Mouse (Mus musculus) cerebellum, adult 9-10 months (tissue): ENCODE data around the gene Whrn.

ENCODE experiments used
- DNase-seq: peaks from one replicate; pipeline ENCODE4 v3.0.0; 2022

Gene Whrn

GRCm38 (mm10) chr4:63443101-63443500, 52.7 kb downstream of the Whrn start:
- DNase-seq, result no peak

DNA sequence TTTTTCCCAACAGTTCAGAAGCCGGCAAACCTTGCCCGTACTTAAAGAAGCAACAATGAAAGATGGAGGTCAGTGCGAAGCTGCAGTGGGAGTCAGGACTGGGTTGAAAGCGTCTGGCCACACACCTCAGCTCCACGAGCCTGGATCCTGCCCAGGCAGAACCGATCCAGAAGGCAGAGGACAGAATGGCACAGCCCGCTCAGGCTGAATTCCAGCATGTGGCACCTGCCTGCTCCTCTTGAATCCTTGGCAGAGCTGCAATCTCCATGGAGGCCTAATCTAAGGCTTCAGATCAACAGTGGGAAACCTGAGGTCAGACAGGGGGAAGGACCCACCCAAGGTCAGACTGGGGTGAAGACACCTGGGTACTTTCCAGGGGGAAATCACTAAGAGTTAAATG, 54.2 kb downstream of the Whrn start:
- peak; percentile 67 for DNase-seq

GRCm38 (mm10) chr4:63440262-63440661, 55.5 kb downstream of the Whrn start:
- DNase-seq, result no peak

- no peak for DNase-seq
Observed at GRCm38 (mm10) chr4:63437968-63438367, 57.8 kb downstream of the Whrn start.

GRCm38 (mm10) chr4:63437119-63437815, 58.5 kb downstream of the Whrn start:
- no peak for DNase-seq

GRCm38 (mm10) chr4:63435402-63435801, 60.4 kb downstream of the Whrn start:
- no peak for DNase-seq

DNA sequence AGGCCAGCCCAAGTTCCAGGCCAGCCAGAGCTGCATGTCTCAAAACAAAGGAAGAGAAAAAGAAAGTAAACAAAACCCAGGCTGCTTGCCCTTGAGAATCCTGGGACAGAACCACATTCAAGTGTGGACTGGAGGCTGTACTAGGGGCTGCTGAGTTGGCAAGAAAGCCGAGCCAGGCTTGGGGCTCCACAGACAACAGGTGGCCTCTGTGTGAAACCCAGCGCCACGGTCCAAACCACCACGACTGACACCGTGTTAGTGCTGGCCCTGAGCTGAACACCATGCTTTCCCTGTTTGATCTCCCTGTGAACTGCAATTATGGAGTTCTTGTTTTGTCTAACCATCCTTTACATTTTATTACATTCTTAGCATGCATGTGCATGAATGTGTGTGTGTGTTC, 64.7 kb downstream of the Whrn start:
- no peak for DNase-seq

DNA sequence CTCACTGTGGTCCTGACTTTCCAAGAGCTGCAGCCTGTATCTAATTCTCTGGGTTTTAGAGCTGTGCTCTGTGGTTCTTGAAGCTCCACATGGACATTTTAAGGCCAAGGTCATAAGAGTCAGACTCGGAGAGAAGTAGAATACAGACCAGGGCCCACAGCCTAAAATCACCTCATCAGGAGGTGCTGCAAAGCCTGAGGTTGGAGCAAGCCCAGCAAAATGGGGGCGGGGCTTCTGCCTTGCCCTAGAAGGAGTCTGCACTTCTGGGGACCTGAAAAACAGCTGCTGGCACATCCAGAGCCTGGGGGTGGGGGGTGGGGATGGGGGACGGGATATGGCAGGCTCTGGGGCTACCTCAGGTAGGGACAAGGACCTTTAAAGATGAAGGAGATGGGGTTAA, 65.4 kb downstream of the Whrn start:
- no peak for DNase-seq

DNA sequence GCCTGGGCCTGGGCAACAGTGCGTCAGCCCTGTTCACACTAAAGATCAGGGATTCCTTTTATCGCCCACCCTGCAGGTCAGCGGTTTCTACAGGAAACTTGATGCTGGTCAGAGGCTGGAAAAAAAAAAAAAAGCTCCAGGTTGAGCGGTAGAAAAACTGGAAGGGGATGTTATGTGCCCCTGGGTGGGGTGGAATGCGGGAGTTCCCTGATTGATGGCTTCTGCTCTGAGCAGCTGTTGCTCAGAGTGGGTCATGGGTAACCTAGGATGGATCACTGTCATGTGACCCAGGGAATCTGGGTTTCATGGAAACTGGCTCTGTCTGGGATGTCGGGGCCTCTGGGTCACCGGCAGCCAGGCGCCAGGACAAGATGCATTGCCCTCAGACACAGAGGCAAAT, 69.5 kb downstream of the Whrn start:
- DNase-seq, result no peak

GRCm38 (mm10) chr4:63423811-63424210, 72.0 kb downstream of the Whrn start:
- no peak for DNase-seq

GRCm38 (mm10) chr4:63423231-63423630, 72.6 kb downstream of the Whrn start:
- DNase-seq, result no peak

DNA sequence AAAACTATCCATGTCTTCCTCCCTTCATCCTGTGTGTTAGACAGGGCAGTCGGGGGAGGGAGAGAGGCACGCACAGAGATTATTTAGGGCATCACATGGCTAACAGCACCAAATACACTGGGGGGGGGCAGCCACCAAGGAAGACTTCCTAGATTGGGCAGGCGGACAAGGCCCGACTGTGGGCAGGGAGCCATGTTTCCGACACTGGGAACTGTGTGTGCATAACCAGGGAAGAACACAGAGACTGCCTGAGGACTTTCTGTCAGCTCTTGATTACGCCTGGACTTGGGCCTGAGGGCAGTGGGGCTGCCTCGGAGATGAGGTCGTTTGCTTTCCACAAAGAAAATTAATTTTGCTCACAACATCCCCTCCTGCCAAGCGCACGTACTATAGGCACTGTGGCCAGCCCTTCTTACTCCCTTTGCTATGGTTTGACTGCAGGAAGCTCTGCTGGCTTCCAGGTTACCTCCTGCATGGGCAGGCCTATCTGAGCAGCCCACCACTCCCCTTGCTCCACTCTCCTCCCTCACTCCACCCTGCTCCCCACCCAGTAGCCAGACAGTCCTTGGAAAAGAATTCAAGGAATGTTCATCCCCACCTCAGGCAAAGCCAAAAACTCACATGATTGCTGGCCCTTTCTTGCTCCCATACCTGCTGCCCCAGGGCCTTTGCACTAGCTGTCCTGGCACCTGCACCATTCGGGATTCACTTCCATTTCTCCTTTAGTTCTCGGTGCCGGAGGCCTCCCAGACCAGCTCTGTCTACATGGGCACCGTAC, 75.5 kb downstream of the Whrn start:
- DNase-seq, result no peak

GRCm38 (mm10) chr4:63418270-63418669, 77.5 kb downstream of the Whrn start:
- no peak for DNase-seq

- DNase-seq, result peak; percentile 79
Observed at GRCm38 (mm10) chr4:63417318-63417957, 78.4 kb downstream of the Whrn start.

GRCm38 (mm10) chr4:63414951-63415350, 80.8 kb downstream of the Whrn start:
- no peak for DNase-seq

DNA sequence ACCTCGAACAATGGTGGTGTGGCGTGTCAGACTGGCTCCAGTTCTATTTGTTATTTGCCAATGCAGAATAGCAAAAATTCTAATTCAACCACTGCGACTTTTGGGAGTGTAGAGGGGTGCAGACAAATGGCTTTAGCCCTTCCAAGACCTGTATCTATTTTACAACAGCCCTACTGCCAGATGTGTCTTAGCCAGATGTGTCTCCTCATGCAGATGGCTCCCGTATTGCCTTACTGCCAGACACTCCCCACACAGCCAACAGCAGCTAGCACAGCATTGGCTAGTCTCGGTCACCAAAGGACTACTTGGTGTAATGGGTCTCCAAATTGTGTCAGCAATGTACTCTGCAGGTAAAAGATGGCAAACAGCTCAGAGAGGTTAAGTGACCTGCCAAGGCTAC, 84.6 kb downstream of the Whrn start:
- no peak for DNase-seq

- DNase-seq, result peak; percentile 55
Observed at GRCm38 (mm10) chr4:63410583-63410934, 85.2 kb downstream of the Whrn start.

- no peak for DNase-seq
Observed at GRCm38 (mm10) chr4:63409908-63410582, 85.7 kb downstream of the Whrn start.

- no peak for DNase-seq
Observed at GRCm38 (mm10) chr4:63409317-63409907, 86.4 kb downstream of the Whrn start.

GRCm38 (mm10) chr4:63408649-63409048, 87.1 kb downstream of the Whrn start:
- no peak for DNase-seq

- no peak for DNase-seq
Observed at GRCm38 (mm10) chr4:63408247-63408646, 87.5 kb downstream of the Whrn start.

DNA sequence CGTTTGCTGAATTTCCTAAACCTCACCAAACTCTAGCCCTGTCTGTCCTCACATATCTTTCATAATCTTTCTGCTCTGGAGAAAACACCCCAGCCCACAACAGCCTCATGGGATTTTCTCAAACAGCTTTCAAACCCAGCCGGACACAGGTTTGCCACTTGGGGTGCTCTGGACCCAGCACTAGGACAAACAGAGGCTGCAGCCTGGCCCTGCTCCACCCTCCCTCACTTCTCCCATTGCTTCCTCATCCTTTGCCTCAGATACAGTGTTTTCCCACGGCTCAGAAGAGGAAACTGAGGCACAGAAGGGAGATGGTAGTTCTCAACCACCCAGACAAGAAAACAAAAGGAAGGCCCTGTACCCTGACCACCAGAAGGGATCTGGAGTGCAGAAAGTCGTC, 90.1 kb downstream of the Whrn start:
- no peak for DNase-seq

DNA sequence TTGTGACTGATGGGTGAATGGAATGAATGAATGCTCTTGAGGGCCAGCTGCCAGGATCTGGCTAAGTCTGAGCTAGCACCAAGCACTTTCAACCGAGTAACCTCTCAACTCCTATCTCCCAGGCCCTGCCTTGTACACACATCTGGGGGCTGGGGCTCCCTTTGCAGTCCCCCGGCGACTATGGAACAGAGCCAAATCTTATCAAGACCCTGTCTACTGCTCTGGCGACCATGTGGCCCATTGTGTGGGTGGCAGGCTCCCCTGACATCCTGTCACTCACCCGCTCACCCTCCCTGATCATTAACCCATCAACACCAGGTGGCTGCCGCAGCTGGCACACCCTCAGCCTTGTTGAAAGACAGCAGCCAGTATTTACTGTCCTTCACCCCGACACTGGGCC, 90.7 kb downstream of the Whrn start:
- no peak for DNase-seq
